Mouse (Mus musculus) retina, postnatal 1 day (tissue): ENCODE measurements around the gene Eri2.

Experiments used
- DNase-seq: peaks from one replicate; pipeline ENCODE4 v3.0.0-alpha.2; 2012

Eri2 gene

GRCm38 (mm10) chr7:119793586-119794250 is at the start of gene Eri2, which contains the start of gene Rexo5:
Gene Eri2, minus strand, starts transcription at chr7:119794058.
Gene Rexo5, plus strand, starts transcription at chr7:119794006.
- peak; percentile 95 for DNase-seq

- DNase-seq, result no peak
Observed at GRCm38 (mm10) chr7:119841820-119842449, 48.1 kb upstream of the Eri2 start.

- DNase-seq, result no peak
Observed at GRCm38 (mm10) chr7:119835996-119836777, 42.3 kb upstream of the Eri2 start.

GRCm38 (mm10) chr7:119835371-119835770 is 41.5 kb upstream of the Eri2 start:
- DNase-seq, result no peak

GRCm38 (mm10) chr7:119808723-119809122 is 14.9 kb upstream of the Eri2 start:
- no peak for DNase-seq

- DNase-seq, result no peak
Observed at GRCm38 (mm10) chr7:119807396-119807795, 13.5 kb upstream of the Eri2 start.

GRCm38 (mm10) chr7:119800991-119801390 is 7.1 kb upstream of the Eri2 start:
- DNase-seq, result no peak

GRCm38 (mm10) chr7:119800488-119800887 is 6.6 kb upstream of the Eri2 start:
- DNase-seq, result no peak

- peak; percentile 2 for DNase-seq
Observed at GRCm38 (mm10) chr7:119795311-119795710, 1.5 kb upstream of the Eri2 start.

GRCm38 (mm10) chr7:119794251-119794638 is 387 bp upstream of the Eri2 start:
- DNase-seq, result no peak

GRCm38 (mm10) chr7:119789024-119789423 is 4.8 kb downstream of the Eri2 start:
- no peak for DNase-seq

GRCm38 (mm10) chr7:119784908-119785307 is 8.9 kb downstream of the Eri2 start:
- DNase-seq, result no peak

- no peak for DNase-seq
Observed at GRCm38 (mm10) chr7:119783453-119783852, 10.4 kb downstream of the Eri2 start.

GRCm38 (mm10) chr7:119769895-119770294 is 24.0 kb downstream of the Eri2 start:
- no peak for DNase-seq

GRCm38 (mm10) chr7:119766996-119767395 is 26.9 kb downstream of the Eri2 start:
- no peak for DNase-seq

- DNase-seq, result no peak
Observed at GRCm38 (mm10) chr7:119764377-119764776, 29.5 kb downstream of the Eri2 start.

- no peak for DNase-seq
Observed at GRCm38 (mm10) chr7:119762166-119762697, 31.6 kb downstream of the Eri2 start.

GRCm38 (mm10) chr7:119760527-119760951 is 33.3 kb downstream of the Eri2 start, which contains the start of gene Acsm3:
Gene Acsm3, plus strand, starts transcription at chr7:119760923.
- DNase-seq, result no peak

- DNase-seq, result no peak
Observed at GRCm38 (mm10) chr7:119753696-119754095, 40.2 kb downstream of the Eri2 start.

- DNase-seq, result no peak
Observed at GRCm38 (mm10) chr7:119749942-119750341, 43.9 kb downstream of the Eri2 start.

GRCm38 (mm10) chr7:119748761-119749160 is 45.1 kb downstream of the Eri2 start:
- DNase-seq, result no peak

- DNase-seq, result no peak
Observed at GRCm38 (mm10) chr7:119745869-119746268, 48.0 kb downstream of the Eri2 start.

- peak; percentile 70 for DNase-seq
Observed at GRCm38 (mm10) chr7:119744321-119744720, 49.5 kb downstream of the Eri2 start.
